Mouse (Mus musculus): Measurements from ENCODE around the gene Ece1. TPM values are rescaled to one million over a fixed set of nuclear protein-coding genes. Genes with fewer than 3 reads are reported as not detected.
"Not testable (repeated sequence)": the region's sequence is repeated elsewhere in the genome, so short reads cannot be mapped to it uniquely, and the experiment has no call there.

Ece1 gene
- polyA plus RNA-seq, 1 experiment, result 6.0 TPM

GRCm38 (mm10) chr4:137836741-137837140 is 25.3 kb upstream of the Ece1 start:
- no peak for TF ChIP-seq CTCF (IDR thresholded peaks at IDR 0.05; ENCODE audit: control insufficient read depth, insufficient read depth, insufficient replicate concordance, low read depth, low read length)
- no peak for TF ChIP-seq POLR2A (IDR thresholded peaks at IDR 0.05; ENCODE audit: control insufficient read depth, low read depth, low read length)
- H3K27ac ChIP-seq (ENCODE audit: control insufficient read depth, insufficient read depth, low read depth, low read length), result no peak overlapping the region
- no peaks in the 10 kb centered on the region for H3K36me3 ChIP-seq (ENCODE audit: control insufficient read depth, insufficient read depth, low read length)
- peaks cover 6% of the 10 kb centered on the region; the same call in 1 of the 2 replicates for H3K4me1 ChIP-seq (ENCODE audit: control insufficient read depth, insufficient read depth, low read length)
- H3K4me3 ChIP-seq (ENCODE audit: control insufficient read depth, low read depth, low read length), result no peak overlapping the region
- H3K27me3 ChIP-seq (ENCODE audit: control insufficient read depth, insufficient read depth, low read length), result no peaks in the 10 kb centered on the region

- Histone ChIP-seq H3K36me3 (ENCODE audit: control insufficient read depth, insufficient read depth, low read length) (no peaks in the 10 kb centered on the region), H3K4me1 (ENCODE audit: control insufficient read depth, insufficient read depth, low read length) (peaks cover 6% of the 10 kb centered on the region; the same call in 1 of the 2 replicates), H3K27me3 (ENCODE audit: control insufficient read depth, insufficient read depth, low read length) (no peaks in the 10 kb centered on the region), H3K27ac (ENCODE audit: control insufficient read depth, insufficient read depth, low read depth, low read length) (no peak overlapping the region), H3K4me3 (ENCODE audit: control insufficient read depth, low read depth, low read length) (no peak overlapping the region)
- TF ChIP-seq CTCF (IDR thresholded peaks at IDR 0.05; ENCODE audit: control insufficient read depth, insufficient read depth, insufficient replicate concordance, low read depth, low read length) (no peak), POLR2A (IDR thresholded peaks at IDR 0.05; ENCODE audit: control insufficient read depth, low read depth, low read length) (no peak)
Observed at GRCm38 (mm10) chr4:137837792-137838191, 24.2 kb upstream of the Ece1 start.

- H3K4me3 ChIP-seq (ENCODE audit: control insufficient read depth, low read depth, low read length), result no peak overlapping the region
- peaks cover 6% of the 10 kb centered on the region; the same call in 1 of the 2 replicates for H3K4me1 ChIP-seq (ENCODE audit: control insufficient read depth, insufficient read depth, low read length)
- H3K36me3 ChIP-seq (ENCODE audit: control insufficient read depth, insufficient read depth, low read length), result no peaks in the 10 kb centered on the region
- TF ChIP-seq POLR2A (IDR thresholded peaks at IDR 0.05; ENCODE audit: control insufficient read depth, low read depth, low read length) (no peak), CTCF (IDR thresholded peaks at IDR 0.05; ENCODE audit: control insufficient read depth, insufficient read depth, insufficient replicate concordance, low read depth, low read length) (no peak)
- no peaks in the 10 kb centered on the region for H3K27me3 ChIP-seq (ENCODE audit: control insufficient read depth, insufficient read depth, low read length)
- no peak overlapping the region for H3K27ac ChIP-seq (ENCODE audit: control insufficient read depth, insufficient read depth, low read depth, low read length)
Observed at GRCm38 (mm10) chr4:137838791-137839190, 23.2 kb upstream of the Ece1 start.

- peaks cover 6% of the 10 kb centered on the region; the same call in 1 of the 2 replicates for H3K4me1 ChIP-seq (ENCODE audit: control insufficient read depth, insufficient read depth, low read length)
- TF ChIP-seq CTCF (IDR thresholded peaks at IDR 0.05; ENCODE audit: control insufficient read depth, insufficient read depth, insufficient replicate concordance, low read depth, low read length) (no peak), POLR2A (IDR thresholded peaks at IDR 0.05; ENCODE audit: control insufficient read depth, low read depth, low read length) (no peak)
- H3K27ac ChIP-seq (ENCODE audit: control insufficient read depth, insufficient read depth, low read depth, low read length), result no peak overlapping the region
- H3K27me3 ChIP-seq (ENCODE audit: control insufficient read depth, insufficient read depth, low read length), result no peaks in the 10 kb centered on the region
- H3K4me3 ChIP-seq (ENCODE audit: control insufficient read depth, low read depth, low read length), result no peak overlapping the region
- no peaks in the 10 kb centered on the region for H3K36me3 ChIP-seq (ENCODE audit: control insufficient read depth, insufficient read depth, low read length)
Observed at GRCm38 (mm10) chr4:137839452-137839851, 22.6 kb upstream of the Ece1 start.

GRCm38 (mm10) chr4:137844656-137845055 is 17.4 kb upstream of the Ece1 start:
- no peak overlapping the region for H3K27ac ChIP-seq (ENCODE audit: control insufficient read depth, insufficient read depth, low read depth, low read length)
- no peaks in the 10 kb centered on the region for H3K27me3 ChIP-seq (ENCODE audit: control insufficient read depth, insufficient read depth, low read length)
- H3K36me3 ChIP-seq (ENCODE audit: control insufficient read depth, insufficient read depth, low read length), result no peaks in the 10 kb centered on the region
- no peaks in the 10 kb centered on the region for H3K4me1 ChIP-seq (ENCODE audit: control insufficient read depth, insufficient read depth, low read length)
- no peak overlapping the region for H3K4me3 ChIP-seq (ENCODE audit: control insufficient read depth, low read depth, low read length)
- TF ChIP-seq POLR2A (IDR thresholded peaks at IDR 0.05; ENCODE audit: control insufficient read depth, low read depth, low read length) (no peak), CTCF (IDR thresholded peaks at IDR 0.05; ENCODE audit: control insufficient read depth, insufficient read depth, insufficient replicate concordance, low read depth, low read length) (peak; percentile 79; the same call in 1 of the 2 replicates)

GRCm38 (mm10) chr4:137847651-137848050 is 14.4 kb upstream of the Ece1 start:
- H3K4me1 ChIP-seq (ENCODE audit: control insufficient read depth, insufficient read depth, low read length); H3K4me3 ChIP-seq (ENCODE audit: control insufficient read depth, low read depth, low read length); H3K36me3 ChIP-seq (ENCODE audit: control insufficient read depth, insufficient read depth, low read length): not testable (repeated sequence)

GRCm38 (mm10) chr4:137850161-137850560 is 11.9 kb upstream of the Ece1 start:
- no peaks in the 10 kb centered on the region for H3K36me3 ChIP-seq (ENCODE audit: control insufficient read depth, insufficient read depth, low read length)
- no peak overlapping the region for H3K27ac ChIP-seq (ENCODE audit: control insufficient read depth, insufficient read depth, low read depth, low read length)
- no peak overlapping the region for H3K4me3 ChIP-seq (ENCODE audit: control insufficient read depth, low read depth, low read length)
- no peaks in the 10 kb centered on the region for H3K27me3 ChIP-seq (ENCODE audit: control insufficient read depth, insufficient read depth, low read length)
- no peaks in the 10 kb centered on the region for H3K4me1 ChIP-seq (ENCODE audit: control insufficient read depth, insufficient read depth, low read length)
- no peak for TF ChIP-seq CTCF (IDR thresholded peaks at IDR 0.05; ENCODE audit: control insufficient read depth, insufficient read depth, insufficient replicate concordance, low read depth, low read length)

More at GRCm38 (mm10) chr4:137847651-137848050, 14.4 kb upstream of the Ece1 start:
- H3K27ac ChIP-seq (ENCODE audit: control insufficient read depth, insufficient read depth, low read depth, low read length); H3K27me3 ChIP-seq (ENCODE audit: control insufficient read depth, insufficient read depth, low read length): not testable (repeated sequence)

GRCm38 (mm10) chr4:137851484-137851883 is 10.6 kb upstream of the Ece1 start:
- no peak overlapping the region for H3K27ac ChIP-seq (ENCODE audit: control insufficient read depth, insufficient read depth, low read depth, low read length)
- no peak overlapping the region for H3K4me3 ChIP-seq (ENCODE audit: control insufficient read depth, low read depth, low read length)
- TF ChIP-seq POLR2A (IDR thresholded peaks at IDR 0.05; ENCODE audit: control insufficient read depth, low read depth, low read length) (no peak), CTCF (IDR thresholded peaks at IDR 0.05; ENCODE audit: control insufficient read depth, insufficient read depth, insufficient replicate concordance, low read depth, low read length) (peak; percentile 76; the same call in 1 of the 2 replicates)
- no peaks in the 10 kb centered on the region for H3K36me3 ChIP-seq (ENCODE audit: control insufficient read depth, insufficient read depth, low read length)
- H3K4me1 ChIP-seq (ENCODE audit: control insufficient read depth, insufficient read depth, low read length), result no peaks in the 10 kb centered on the region
- H3K27me3 ChIP-seq (ENCODE audit: control insufficient read depth, insufficient read depth, low read length), result no peaks in the 10 kb centered on the region

Data from testis, adult 2 months (tissue).